Mouse (Mus musculus) small intestine, adult 2 months (tissue): ENCODE results near the gene Zfp345.
"Not testable (repeated sequence)": the region's sequence is repeated elsewhere in the genome, so short reads cannot be mapped to it uniquely, and the experiment has no call there.

ENCODE experiments used
- CTCF ChIP-seq: fragments of 200-500 bp; IDR thresholded peaks from 2 replicates; pipeline ENCODE4 v1.5.1; 2012; ENCODE audit warnings: low read depth, mild to moderate bottlenecking, control low read depth, inconsistent platforms, low read length, moderate library complexity, mixed read lengths; ENCODE audit not compliant: insufficient replicate concordance, insufficient read length; ENCODE audit errors: extremely low read depth
- POLR2A ChIP-seq: fragments of 200-500 bp; IDR thresholded peaks from 2 replicates; pipeline ENCODE4 v1.6.1; 2012; ENCODE audit warnings: low read depth, mild to moderate bottlenecking, control low read depth, inconsistent platforms, low read length, moderate library complexity

DNA sequence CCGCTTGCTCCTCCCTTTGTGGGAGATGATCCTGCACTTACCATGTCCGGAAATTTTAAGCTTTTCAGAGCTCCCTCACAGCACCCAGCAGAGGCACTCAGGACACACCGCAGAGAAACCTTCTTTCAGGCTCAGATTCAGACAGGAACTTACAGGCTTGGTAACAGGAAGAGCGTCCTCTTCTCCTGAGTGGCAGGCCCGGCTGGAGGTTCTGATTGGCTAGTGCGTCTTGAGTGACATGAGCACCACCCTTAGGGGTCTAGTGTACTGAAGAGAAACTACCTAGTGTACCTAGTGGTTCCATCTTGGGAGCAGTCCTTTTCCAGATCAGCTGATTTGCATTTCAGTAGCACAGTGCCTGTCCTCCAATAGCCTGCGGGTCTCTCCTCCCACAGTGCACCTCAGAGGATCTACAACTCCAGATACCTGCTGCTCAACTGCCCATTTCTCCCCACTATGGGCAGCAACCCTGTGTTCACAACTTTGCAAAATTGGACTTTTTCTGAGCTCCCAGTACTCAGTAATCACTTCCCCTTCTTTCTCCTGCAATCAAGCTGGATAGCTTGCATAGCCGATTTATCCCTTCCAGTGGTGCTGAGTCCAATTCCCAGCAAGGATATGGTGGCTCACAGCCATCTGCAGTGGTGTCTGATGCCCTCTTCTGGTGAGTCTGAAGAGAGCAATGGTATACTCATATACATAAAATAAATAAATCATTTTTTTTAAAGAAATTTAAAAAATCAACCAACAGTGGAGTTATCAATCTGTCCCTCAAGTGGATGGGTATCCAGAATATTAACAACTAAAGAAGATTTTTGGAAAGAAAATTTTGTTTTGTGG, at the start of gene Zfp345:
- not testable (repeated sequence) for TF ChIP-seq CTCF, POLR2A
